Mouse (Mus musculus): ENCODE measurements around the gene Rgs6.

Gene Rgs6

DNA sequence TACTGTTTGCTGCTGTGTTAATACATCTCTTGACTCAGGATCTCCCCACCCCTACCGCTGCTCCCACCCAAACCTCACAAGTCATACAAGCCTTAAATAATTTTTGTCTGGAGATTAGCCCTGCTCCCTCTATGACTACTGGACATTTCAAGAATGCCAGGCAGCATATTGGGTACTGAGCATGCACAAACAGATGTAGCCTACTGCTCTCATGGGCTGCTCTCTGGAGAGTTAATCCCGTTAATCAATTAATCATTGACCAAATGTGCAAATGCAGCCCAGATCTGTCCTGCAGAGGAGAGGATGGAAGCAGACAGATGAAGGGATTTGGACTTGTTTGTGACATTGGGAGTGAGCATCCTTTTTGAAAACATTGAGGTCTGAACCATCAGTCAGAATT lies at the start of gene Rgs6:
TSS of gene Rgs6 (plus strand) at position 276 of the 400 bp plus-strand sequence.
- no peak for DNase-seq (ENCODE audit: low spot score)

- no peak for DNase-seq (ENCODE audit: low spot score)
Observed at GRCm38 (mm10) chr12:82547127-82547526, 41.0 kb upstream of the Rgs6 start.

DNA sequence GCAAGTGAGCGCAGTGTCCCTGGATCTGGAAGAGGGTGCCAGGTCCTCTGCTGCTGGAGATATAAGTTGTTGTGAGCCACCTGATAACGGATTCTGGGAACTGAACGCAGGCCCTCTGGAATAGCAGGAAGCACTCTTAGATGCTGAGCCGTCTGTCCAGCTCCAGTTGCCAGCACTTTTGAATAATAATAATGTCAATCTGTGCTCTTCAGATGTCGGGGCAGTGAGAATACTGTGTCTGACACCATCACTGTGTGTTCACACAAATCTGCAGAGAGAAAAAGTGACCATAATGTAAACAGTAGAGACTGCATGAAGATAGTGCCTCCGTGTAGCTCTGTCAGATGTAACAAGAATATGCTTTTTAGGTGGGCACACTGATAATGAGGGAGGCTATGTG lies 38.9 kb upstream of the Rgs6 start:
- no peak for DNase-seq (ENCODE audit: low spot score)

DNA sequence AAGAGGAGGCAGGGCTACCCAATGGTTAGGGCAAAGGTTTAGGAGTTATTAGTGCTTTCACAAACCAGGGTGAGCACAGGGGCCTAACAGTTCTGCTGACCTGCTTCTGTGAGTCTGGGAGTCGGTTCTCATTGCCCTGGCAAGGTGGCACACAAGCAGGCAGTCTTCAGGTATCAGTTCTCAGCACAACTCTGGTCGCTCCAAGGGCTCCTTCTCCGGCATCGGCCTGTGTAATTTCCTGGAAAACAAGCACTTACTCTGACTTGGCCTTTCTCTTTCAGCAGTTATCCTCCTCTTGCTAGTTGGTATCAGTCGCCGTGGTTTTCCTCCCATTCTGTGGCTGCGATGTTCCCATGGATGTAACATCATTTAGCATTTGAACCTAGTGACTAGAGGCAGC lies 38.0 kb upstream of the Rgs6 start:
- no peak for DNase-seq (ENCODE audit: low spot score)

GRCm38 (mm10) chr12:82552376-82552775 lies 35.7 kb upstream of the Rgs6 start:
- DNase-seq (ENCODE audit: low spot score): no peak

DNA sequence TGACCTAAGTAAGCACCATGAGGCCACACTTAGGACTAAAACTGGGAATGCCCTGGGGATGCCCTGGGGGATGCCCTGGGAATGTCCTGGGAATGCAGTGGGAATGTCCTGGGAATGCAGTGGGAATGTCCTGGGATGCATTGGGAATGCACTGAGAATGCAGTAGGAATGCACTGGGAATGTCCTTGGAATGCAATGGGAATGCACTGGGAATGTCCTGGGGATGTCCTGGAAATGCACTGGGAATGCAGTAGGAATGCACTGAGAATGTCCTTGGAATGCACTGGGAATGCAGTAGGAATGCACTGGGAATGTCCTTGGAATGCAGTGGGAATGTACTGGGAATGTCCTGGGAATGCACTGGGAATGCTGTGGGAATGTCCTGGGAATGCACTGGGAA lies 25.2 kb upstream of the Rgs6 start:
- no peak for DNase-seq (ENCODE audit: low spot score)

GRCm38 (mm10) chr12:82568370-82568769 lies 19.7 kb upstream of the Rgs6 start:
- no peak for DNase-seq (ENCODE audit: low spot score)

DNA sequence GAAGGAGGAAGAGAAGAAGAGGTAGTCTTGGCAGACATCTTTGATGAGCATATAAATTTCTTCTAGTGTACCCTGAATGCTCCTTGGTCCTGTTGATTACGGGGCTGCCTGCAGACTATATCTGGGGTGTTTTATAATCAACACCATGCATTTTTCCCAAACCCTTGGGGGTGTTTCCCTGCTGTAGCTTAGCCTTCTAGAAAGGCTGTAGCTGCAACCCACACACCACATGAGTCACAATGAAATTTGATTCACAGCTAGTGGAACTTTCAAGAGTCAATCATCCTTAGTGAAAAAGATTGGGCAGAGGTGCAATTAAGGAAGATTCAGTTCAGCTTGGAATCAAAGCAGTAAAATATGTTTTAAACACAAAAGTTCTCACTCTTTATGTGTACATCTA lies 15.4 kb upstream of the Rgs6 start:
- no peak for DNase-seq (ENCODE audit: low spot score)

DNA sequence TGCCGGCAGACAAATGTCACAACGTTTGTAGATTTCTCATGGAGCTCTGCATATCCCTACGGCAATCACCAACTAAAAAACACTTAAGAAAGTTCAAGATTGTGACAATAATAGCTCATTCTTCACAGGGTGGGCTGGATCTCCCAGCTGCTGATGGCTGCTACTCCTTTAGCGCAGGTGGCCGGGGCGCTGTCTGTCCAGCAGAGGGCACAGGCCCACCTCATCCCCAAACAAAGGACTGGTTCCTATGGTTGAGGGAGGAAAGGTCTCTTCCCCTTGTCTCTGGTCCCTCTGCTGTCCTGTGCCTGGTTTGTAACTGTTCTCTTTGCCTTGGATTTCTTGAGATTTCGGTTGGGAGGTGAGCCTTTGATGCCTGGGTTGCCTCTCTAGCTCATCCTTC lies 1.5 kb upstream of the Rgs6 start:
- no peak for DNase-seq (ENCODE audit: low spot score)

DNA sequence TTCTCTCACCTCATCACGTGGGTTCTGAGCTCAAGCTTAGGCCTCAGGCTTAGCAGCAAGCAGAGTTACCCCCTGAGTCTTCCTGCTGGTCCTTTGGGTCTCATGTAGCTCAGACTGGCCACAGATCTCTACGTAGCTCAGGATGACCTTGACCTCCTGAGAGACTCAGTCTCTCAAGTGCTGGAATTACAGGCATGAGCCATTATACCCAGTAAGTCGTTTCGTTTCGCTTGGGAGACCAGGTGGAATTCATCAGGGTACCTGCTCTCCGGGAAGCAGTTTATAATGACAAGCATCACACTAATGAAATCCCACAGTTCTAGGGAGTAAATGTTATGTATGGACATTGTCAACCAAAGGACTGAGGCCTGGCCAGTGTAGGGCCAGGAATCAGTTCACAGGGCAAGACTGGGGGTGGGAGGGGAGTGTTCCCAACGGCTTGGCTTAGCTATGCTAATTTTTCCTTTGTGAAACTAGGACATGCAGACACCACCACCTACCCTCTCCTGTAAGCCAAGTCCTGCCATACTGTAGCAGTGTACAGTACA lies 670 bp upstream of the Rgs6 start:
- no peak for DNase-seq (ENCODE audit: low spot score)

- DNase-seq (ENCODE audit: low spot score): no peak
Observed at GRCm38 (mm10) chr12:82588846-82589630, 946 bp downstream of the Rgs6 start.

DNA sequence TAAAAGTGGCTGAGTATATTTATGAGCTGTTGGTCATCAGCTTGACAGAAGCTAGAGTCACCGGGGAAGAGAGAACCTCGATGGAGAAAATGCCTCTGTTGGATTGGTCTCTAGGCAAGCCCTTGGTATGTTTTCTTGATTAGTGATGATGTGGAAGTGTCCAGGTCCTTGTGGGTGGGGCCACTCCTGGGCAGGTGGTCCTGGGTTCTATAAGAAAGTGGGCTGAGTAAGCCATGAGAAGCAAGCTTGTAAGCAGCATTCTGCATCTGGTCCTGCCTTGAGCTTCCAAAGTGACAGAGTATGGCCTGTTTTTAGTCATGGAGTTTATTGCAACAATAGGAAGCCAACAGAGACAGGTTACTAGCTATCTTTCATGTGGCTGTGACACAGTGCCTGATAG lies 10.9 kb downstream of the Rgs6 start:
- no peak for DNase-seq (ENCODE audit: low spot score)

DNA sequence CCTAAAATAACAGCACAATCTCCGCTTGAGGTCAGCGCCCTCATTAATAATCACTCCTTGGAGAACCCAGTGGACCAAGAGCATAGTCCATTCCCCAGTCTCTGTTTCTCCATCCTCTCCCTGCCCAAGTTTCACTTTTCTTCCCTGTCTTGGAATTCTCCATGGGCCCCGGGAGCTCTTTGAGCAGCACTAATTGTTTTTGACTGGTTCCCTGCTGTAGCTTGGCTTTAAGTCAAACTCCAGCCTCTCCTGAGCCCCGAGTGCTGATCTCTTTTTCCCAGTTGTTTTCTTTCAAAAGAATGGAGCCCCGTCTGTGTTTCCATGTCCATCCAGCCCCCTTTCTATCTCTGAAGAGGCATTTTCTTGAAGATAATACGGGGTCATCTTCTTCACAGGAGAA lies 12.3 kb downstream of the Rgs6 start:
- DNase-seq (ENCODE audit: low spot score): no peak

- no peak for DNase-seq (ENCODE audit: low spot score)
Observed at GRCm38 (mm10) chr12:82602823-82603222, 14.7 kb downstream of the Rgs6 start.

- DNase-seq (ENCODE audit: low spot score): no peak
Observed at GRCm38 (mm10) chr12:82603308-82603707, 15.2 kb downstream of the Rgs6 start.

GRCm38 (mm10) chr12:82603979-82604378 lies 15.9 kb downstream of the Rgs6 start:
- DNase-seq (ENCODE audit: low spot score): no peak

GRCm38 (mm10) chr12:82612769-82613660 lies 24.9 kb downstream of the Rgs6 start:
- no peak for DNase-seq (ENCODE audit: low spot score)

DNA sequence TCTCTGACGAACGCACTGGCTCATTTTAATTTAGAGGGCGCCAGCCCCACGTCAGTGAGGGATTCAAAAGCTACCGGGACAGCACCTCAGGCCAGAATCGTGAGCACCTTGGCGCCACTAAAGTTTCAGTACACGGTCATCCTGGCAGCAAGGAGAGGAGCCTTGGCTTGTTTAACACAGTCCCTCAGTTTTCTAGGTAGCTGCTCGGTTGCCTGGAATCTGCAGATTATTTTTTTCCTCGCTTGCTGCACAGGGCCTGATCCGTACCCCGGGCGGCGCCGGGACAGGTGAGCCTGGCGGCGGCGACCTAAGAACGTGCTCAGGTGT lies 28.4 kb downstream of the Rgs6 start:
- DNase-seq (ENCODE audit: low spot score): no peak

DNA sequence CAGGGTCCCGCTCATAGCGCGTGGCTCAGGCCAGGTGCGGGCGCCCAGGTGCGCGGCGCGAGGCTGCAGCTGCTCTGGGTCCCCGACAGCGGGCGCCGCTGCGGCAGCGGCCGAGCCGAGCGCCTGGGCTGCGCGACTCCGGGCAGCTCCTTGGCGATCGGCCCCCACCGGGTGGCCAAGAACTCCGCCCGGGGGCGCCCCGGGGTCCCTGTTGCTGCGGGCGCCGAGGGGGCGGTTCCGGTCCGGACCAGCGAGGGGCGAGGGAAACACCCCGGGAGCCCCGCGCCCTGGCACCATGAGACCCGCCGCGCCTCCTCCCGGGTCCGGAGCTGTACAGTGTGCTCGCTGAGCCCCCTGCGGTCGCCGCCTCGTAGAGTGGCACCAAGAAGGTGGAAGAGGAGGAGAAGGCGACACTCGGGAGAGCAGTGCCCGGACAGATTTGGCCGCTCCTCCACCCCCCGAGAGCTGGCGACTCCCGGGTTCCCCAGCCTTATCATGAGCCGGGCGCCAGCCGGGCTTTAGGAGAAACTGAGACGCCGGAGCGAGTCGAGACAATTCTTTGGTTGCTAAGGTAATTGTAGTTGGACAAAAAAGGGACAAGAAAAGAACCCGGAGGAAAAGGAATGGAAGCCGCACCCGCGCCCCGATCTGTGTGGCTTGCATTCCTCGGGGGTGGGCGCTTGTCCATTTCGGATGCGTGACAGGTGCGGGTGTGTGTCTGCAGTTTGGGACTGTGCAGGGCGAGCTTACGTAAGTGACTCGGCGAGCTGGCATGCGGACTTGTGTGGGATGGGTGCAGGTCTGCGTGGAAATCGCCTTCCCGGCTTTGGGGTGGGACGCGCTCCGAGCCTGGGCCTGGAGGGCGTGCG lies 29.0 kb downstream of the Rgs6 start:
- DNase-seq (ENCODE audit: low spot score): no peak

DNA sequence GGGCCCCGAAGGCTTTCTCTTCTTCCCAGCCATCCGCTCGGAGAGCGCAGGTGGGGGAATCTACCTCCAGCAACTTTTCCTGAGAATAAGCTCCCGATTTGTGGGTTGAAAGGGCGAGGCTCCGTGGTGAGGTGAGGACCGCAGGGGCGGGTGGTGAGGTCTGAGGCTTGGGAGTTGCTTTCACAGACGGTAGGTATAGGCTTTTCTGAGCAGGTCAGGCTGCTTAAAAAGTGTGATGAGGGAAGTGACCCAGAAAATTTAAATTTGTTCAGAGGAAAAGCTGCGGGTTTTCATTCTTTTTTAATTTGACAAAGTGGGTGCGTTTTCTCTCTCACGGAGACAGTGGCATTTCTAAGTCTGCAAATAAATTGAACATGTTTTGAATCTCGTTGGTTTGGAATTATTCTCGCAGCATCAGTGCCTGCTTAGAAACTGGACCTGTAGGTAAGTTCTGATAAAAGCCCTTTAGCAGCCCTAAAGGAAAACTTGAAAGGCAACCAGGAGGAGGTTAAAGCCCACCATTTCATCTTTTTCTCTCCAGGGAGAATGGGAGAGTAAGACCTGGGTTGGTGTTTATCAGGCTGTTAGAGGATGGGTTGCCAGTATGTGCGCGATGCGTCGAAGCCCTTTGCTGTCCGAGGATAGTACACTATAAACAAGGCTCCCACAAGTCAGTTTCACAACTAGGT lies 29.7 kb downstream of the Rgs6 start:
- DNase-seq (ENCODE audit: low spot score): no peak

DNA sequence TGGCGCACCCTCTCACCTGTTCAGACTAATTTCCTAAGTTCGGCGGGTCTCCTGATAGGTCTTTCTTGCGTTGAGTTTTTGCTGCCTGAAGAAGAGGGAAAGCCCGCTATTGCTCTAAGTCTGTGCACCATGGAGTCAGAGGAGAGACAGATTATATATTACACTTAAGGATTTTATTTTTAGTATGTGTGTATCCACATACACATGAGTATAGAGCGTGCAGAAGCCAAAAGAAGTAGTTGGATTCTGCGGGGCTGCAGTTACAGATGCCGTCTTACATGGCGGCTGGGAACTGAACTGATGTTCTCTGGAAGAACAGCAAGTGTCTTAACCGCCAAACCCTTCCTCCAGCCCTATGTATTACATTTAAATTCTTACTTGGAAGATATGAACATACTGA lies 52.3 kb downstream of the Rgs6 start:
- no peak for DNase-seq (ENCODE audit: low spot score)

DNA sequence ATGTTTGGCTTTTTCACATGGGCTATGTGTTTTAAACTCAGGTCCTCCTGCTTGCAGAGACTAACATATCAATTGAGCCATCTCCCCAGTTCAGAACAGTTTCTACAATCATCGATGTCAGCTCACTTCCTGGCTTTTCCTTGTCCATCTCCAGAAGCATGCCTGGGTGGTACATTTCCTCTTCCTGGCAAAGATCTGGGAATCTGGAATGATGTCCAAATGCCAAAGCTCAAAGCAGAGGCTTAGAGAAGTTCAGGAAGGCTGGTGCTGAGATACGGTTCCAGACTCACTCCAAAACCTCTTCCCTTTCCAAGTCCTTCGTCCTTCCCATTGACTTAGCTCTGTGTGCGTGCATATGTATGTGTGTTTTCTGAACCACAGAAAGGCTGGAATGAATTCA lies 59.8 kb downstream of the Rgs6 start:
- DNase-seq (ENCODE audit: low spot score): no peak
